Mouse (Mus musculus) forebrain, embryonic 12.5 days (tissue): ENCODE measurements around the gene Ccdc57. TPM values are rescaled to one million over a fixed set of nuclear protein-coding genes. Genes with fewer than 3 reads are reported as not detected.

Experiments used
- ATAC-seq: fragments of 200-750 bp; cut with Nextera tagmentation; 2 replicates; pipeline ENCODE4 v1.8.0; 2017; ENCODE audit warnings: moderate TSS enrichment; ENCODE audit not compliant: low FRiP score
- H3K27ac ChIP-seq: fragments of 300-500 bp; sonication (generic); 2 replicates; pipeline ENCODE4 v1.5.1; 2016; ENCODE audit warnings: mild to moderate bottlenecking
- H3K27me3 ChIP-seq: fragments of 300-500 bp; sonication (generic); 2 replicates; pipeline ENCODE4 v1.6.1; 2016; ENCODE audit warnings: mild to moderate bottlenecking
- H3K36me3 ChIP-seq: fragments of 300-500 bp; sonication (generic); replicated peaks from 2 replicates; pipeline ENCODE4 v1.6.1; 2016; ENCODE audit warnings: mild to moderate bottlenecking
- H3K4me1 ChIP-seq: fragments of 300-500 bp; sonication (generic); 2 replicates; pipeline ENCODE4 v1.6.1; 2016
- H3K4me2 ChIP-seq: fragments of 300-500 bp; sonication (generic); 2 replicates; pipeline ENCODE4 v1.6.1; 2016; ENCODE audit warnings: mild to moderate bottlenecking, moderate library complexity
- H3K4me3 ChIP-seq: fragments of 300-500 bp; sonication (generic); replicated peaks from 2 replicates; pipeline ENCODE4 v1.5.1; 2016; ENCODE audit warnings: mild to moderate bottlenecking
- H3K9ac ChIP-seq: fragments of 300-500 bp; sonication (generic); 2 replicates; pipeline ENCODE4 v1.6.1; 2016; ENCODE audit warnings: mild to moderate bottlenecking
- H3K9me3 ChIP-seq: fragments of 300-500 bp; sonication (generic); 2 replicates; pipeline ENCODE4 v1.6.1; 2016
- WGBS: fragments of 180-500 bp; shearing (Covaris S2); methylation state at CpG from one replicate; pipeline ENCODE4 v1.1.7; 2016; 5-methylcytosine and 5-hydroxymethylcytosine counted together
- polyA plus RNA-seq: library from polyadenylated mRNA; unstranded; fragments of >200 nt; fragmentation: Nextera tagmentation; extraction: Ambion mirVana; gene quantifications from 2 replicates; pipeline ENCODE4 v1.2.1, GENCODE M21; 2016

Gene Ccdc57
- polyA plus RNA-seq, 1 experiment from 2014 or later = 8.8 TPM

- 89% methylated on average over 14 of the region's 14 CpGs for WGBS
- Histone ChIP-seq H3K4me2 (peak overlapping the region; percentile 98), H3K4me1 (peaks cover 44% of the 10 kb centered on the region), H3K9ac (peak overlapping the region; percentile 96), H3K27ac (no peak overlapping the region), H3K36me3 (peaks cover 61% of the 10 kb centered on the region), H3K9me3 (no peaks in the 10 kb centered on the region), H3K4me3 (peak overlapping the region; percentile 90), H3K27me3 (no peaks in the 10 kb centered on the region)
- ATAC-seq = no peak
Measured at GRCm38 (mm10) chr11:120821076-120821922, 111.4 kb downstream of the Ccdc57 start.

GRCm38 (mm10) chr11:120820546-120820945 lies 112.1 kb downstream of the Ccdc57 start:
- H3K27me3 ChIP-seq = no peaks in the 10 kb centered on the region
- ATAC-seq = no peak
- H3K27ac ChIP-seq = no peak overlapping the region
- H3K9ac ChIP-seq = no peak overlapping the region
- no peak overlapping the region for H3K4me2 ChIP-seq
- no peak overlapping the region for H3K4me3 ChIP-seq
- WGBS = 91% methylated on average over 14 of the region's 14 CpGs
- no peaks in the 10 kb centered on the region for H3K9me3 ChIP-seq
- peaks cover 37% of the 10 kb centered on the region for H3K4me1 ChIP-seq
- peaks cover 68% of the 10 kb centered on the region for H3K36me3 ChIP-seq

DNA sequence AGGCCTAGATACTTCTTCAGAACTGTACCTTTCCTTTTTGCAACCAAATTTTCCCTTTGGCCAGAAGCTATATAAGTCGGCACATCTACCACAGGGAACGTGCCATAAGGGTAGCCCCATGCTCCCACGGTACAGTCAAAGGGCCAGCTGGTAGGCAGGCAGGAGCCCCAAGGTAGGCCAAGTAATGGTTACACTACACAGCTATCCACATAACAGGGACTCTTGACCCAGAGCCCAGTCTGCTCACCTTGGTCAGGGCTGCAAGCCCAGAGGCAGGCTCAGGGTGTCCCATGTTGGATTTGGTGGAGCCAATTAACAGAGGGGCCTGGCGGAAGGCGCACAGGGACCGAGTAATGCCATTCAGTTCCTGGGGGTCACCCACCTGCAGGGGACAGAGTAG lies 113.1 kb downstream of the Ccdc57 start:
- Histone ChIP-seq H3K36me3 (peaks cover 78% of the 10 kb centered on the region), H3K9ac (no peak overlapping the region; the same call in 1 of the 2 replicates), H3K4me3 (no peak overlapping the region), H3K9me3 (no peaks in the 10 kb centered on the region), H3K27me3 (no peaks in the 10 kb centered on the region), H3K4me1 (peaks cover 28% of the 10 kb centered on the region), H3K27ac (no peak overlapping the region), H3K4me2 (no peak overlapping the region)
- ATAC-seq = no peak
- 97% methylated on average over 6 of the region's 6 CpGs for WGBS

- Histone ChIP-seq H3K27ac (no peak overlapping the region), H3K9me3 (no peaks in the 10 kb centered on the region), H3K27me3 (no peaks in the 10 kb centered on the region), H3K4me1 (peaks cover 28% of the 10 kb centered on the region), H3K36me3 (peaks cover 91% of the 10 kb centered on the region), H3K4me3 (no peak overlapping the region), H3K4me2 (no peak overlapping the region), H3K9ac (no peak overlapping the region)
- ATAC-seq = no peak
- 96% methylated on average over 13 of the region's 13 CpGs for WGBS
Measured at GRCm38 (mm10) chr11:120818251-120818650, 114.4 kb downstream of the Ccdc57 start.

DNA sequence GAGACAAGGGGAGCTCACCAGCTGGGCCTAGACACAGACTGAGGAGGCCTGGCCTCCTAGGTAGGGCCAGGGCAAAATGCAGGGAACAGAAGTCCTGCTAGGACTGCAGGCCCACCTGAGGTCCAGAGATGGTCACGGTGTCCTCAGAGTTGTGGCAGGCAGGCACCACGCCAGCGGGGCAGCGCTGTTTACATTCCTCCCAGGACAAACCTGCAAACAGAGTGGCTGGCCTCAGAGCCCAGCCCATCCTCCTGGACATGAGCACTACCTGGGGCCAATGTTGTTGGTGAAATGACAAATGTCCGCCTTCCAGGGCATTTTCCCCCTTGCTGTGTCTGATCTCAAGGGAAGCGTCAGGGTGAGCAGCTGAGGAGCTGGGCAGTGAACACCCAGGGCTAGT lies 115.3 kb downstream of the Ccdc57 start:
- no peak overlapping the region for H3K4me3 ChIP-seq
- peaks cover 100% of the 10 kb centered on the region for H3K36me3 ChIP-seq
- H3K9ac ChIP-seq = 0 out of 2 replicates have a peak overlapping the region, but pooled peaks have one; percentile 29
- no peaks in the 10 kb centered on the region for H3K9me3 ChIP-seq
- H3K4me1 ChIP-seq = peaks cover 20% of the 10 kb centered on the region
- no peaks in the 10 kb centered on the region for H3K27me3 ChIP-seq
- ATAC-seq = no peak
- WGBS = 95% methylated on average over 6 of the region's 6 CpGs
- H3K27ac ChIP-seq = no peak overlapping the region
- H3K4me2 ChIP-seq = no peak overlapping the region

- WGBS = 94% methylated on average over 16 of the region's 16 CpGs
- no peaks in the 10 kb centered on the region for H3K4me1 ChIP-seq
- H3K4me2 ChIP-seq = no peak overlapping the region
- no peaks in the 10 kb centered on the region for H3K27me3 ChIP-seq
- no peak overlapping the region for H3K9ac ChIP-seq
- ATAC-seq = no peak
- H3K4me3 ChIP-seq = no peak overlapping the region
- H3K9me3 ChIP-seq = no peaks in the 10 kb centered on the region
- H3K36me3 ChIP-seq = peaks cover 100% of the 10 kb centered on the region
- H3K27ac ChIP-seq = no peak overlapping the region
Measured at GRCm38 (mm10) chr11:120812068-120812467, 120.6 kb downstream of the Ccdc57 start.

GRCm38 (mm10) chr11:120808010-120808409 lies 124.7 kb downstream of the Ccdc57 start:
- no peak overlapping the region for H3K27ac ChIP-seq
- H3K9me3 ChIP-seq = no peaks in the 10 kb centered on the region
- H3K27me3 ChIP-seq = no peaks in the 10 kb centered on the region
- H3K36me3 ChIP-seq = peaks cover 81% of the 10 kb centered on the region
- no peak overlapping the region for H3K4me2 ChIP-seq
- no peaks in the 10 kb centered on the region for H3K4me1 ChIP-seq
- WGBS = 94% methylated on average over 12 of the region's 12 CpGs
- no peak overlapping the region for H3K4me3 ChIP-seq
- no peak overlapping the region for H3K9ac ChIP-seq
- no peak for ATAC-seq

DNA sequence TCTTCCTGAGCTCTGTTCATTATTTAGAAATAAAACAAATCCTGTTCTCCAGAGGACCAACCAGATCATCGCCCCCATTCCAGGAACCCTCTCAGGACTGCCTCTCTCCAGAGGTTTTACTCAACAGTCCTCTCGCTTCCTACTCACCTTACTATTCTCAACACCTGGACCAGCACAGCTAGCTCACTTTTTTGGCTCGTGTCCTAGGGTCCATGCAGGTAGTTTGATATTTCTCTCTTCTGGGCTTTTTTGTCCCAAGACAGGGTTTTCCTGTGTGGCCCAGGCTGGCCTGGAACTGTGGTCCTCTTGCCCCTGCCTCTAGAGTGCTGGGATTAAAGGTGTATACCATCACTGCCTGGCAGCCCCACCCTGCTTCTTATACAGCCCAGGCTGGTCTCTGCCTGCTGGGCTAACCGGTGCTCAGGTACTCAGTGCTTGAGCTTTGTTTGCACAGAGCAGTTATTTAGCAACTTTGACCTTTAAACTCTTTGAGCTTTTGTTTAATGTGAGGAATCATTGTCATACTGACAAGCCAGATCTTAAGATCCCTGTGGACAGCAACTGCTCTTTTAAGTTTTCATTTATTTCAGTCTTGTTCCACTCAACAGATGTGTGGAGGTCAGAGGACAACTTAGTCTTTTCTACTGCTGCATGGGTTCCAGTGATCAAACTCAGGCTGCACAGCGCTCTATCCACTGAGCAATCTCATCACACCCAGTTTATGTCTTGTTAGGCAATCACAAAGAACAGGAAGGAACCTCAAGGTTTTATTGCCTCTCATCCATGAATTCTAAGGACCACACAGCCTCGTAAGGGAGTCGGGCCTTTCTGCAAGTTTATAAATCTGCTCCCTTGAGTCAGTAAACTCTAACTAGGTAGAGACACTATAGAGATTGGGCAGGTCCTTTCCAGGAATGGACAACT lies 127.0 kb downstream of the Ccdc57 start:
- no peaks in the 10 kb centered on the region for H3K9me3 ChIP-seq
- H3K36me3 ChIP-seq = peaks cover 57% of the 10 kb centered on the region
- ATAC-seq = no peak
- no peak overlapping the region for H3K4me2 ChIP-seq
- WGBS = 91% methylated on average over 7 of the region's 7 CpGs
- no peak overlapping the region for H3K27ac ChIP-seq
- H3K27me3 ChIP-seq = no peaks in the 10 kb centered on the region
- H3K4me3 ChIP-seq = no peak overlapping the region
- H3K4me1 ChIP-seq = 0 out of 2 replicates have a peak, but pooled peaks cover 2% of the 10 kb centered on the region
- no peak overlapping the region for H3K9ac ChIP-seq

- no peak overlapping the region for H3K9ac ChIP-seq
- H3K9me3 ChIP-seq = no peaks in the 10 kb centered on the region
- no peak overlapping the region for H3K27ac ChIP-seq
- ATAC-seq = no peak
- H3K4me2 ChIP-seq = no peak overlapping the region
- H3K4me1 ChIP-seq = peaks cover 9% of the 10 kb centered on the region
- H3K36me3 ChIP-seq = peaks cover 49% of the 10 kb centered on the region
- WGBS = 72% methylated on average over 4 of the region's 4 CpGs
- H3K27me3 ChIP-seq = no peaks in the 10 kb centered on the region
- H3K4me3 ChIP-seq = no peak overlapping the region
Measured at GRCm38 (mm10) chr11:120804769-120805168, 127.9 kb downstream of the Ccdc57 start.

DNA sequence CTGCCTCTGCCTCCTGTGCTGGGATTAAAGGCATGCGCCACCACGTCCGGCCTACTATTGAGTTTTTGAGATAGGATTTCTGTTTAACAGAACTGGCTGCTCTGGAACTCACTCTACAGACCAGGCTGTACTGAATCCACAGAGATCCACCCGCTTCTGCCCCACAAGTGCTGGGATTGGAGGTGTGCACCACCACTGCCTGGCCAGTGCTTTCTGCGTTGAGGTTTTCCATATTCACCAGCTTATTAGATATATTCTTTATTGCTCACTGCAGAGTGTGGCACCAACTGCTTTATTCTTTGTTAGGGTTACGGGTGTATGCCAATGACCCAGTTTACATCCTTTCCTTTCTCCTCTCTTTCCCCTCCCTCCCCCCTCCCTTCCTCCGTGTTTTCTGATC lies 128.4 kb downstream of the Ccdc57 start:
- peaks cover 44% of the 10 kb centered on the region for H3K36me3 ChIP-seq
- H3K27ac ChIP-seq = no peak overlapping the region
- ATAC-seq = no peak
- 79% methylated on average over 7 of the region's 7 CpGs for WGBS
- H3K9me3 ChIP-seq = no peaks in the 10 kb centered on the region
- no peak overlapping the region for H3K4me3 ChIP-seq
- no peak overlapping the region for H3K4me2 ChIP-seq
- no peaks in the 10 kb centered on the region for H3K27me3 ChIP-seq
- H3K9ac ChIP-seq = no peak overlapping the region
- H3K4me1 ChIP-seq = peaks cover 10% of the 10 kb centered on the region

DNA sequence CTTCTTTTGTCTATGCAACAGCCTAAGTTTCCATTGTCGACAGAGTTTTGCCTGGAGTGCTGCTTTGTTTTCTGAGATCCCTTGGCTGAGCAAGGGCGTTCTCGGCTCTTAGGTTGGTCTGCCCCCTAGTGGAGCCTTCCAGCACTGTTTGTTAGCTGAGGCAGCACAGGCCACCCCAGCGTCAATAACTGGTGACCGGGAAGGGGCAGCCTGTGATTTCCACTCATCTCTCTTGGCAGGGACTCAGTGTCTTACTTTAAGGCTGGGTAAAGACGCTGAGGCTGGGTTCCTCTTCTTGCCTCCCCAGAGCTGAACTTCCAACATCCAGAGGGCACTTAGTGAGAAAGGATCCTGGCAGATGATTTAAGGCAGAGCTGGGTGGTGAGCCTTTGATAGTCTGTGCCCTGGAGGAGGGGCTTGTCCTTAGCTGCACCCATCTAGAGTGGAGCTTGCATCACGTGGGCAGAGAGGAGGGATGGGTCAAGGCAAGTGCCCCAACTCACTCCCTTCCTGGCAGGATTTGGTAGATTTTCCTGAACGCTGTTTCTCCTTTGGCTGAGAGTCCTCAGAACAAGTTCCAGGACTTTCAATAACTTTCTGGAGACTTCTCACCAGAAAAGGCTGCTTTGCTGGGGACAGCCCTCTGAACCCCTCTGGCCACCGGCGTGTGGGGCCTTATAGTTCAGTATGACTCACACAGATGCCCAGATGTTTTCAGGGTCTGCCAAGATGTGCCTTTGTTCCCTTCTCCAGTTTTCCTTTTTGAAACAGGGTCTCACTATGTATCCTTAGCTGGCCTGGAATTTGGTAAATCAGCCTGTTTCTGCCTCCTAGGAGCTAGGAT lies 132.4 kb downstream of the Ccdc57 start:
- no peak overlapping the region for H3K4me3 ChIP-seq
- H3K27ac ChIP-seq = peak overlapping the region; percentile 42; the same call in 1 of the 2 replicates

More for the DNA sequence above, 132.4 kb downstream of the Ccdc57 start:
- H3K9ac ChIP-seq = no peak overlapping the region; the same call in 1 of the 2 replicates
- no peaks in the 10 kb centered on the region for H3K9me3 ChIP-seq
- no peak overlapping the region; the same call in 1 of the 2 replicates for H3K4me2 ChIP-seq
- H3K27me3 ChIP-seq = no peaks in the 10 kb centered on the region
- WGBS = 15% methylated on average over 10 of the region's 10 CpGs
- H3K4me1 ChIP-seq = peaks cover 19% of the 10 kb centered on the region
- peaks cover 4% of the 10 kb centered on the region for H3K36me3 ChIP-seq
- peak; percentile 62; the same call in 1 of the 2 replicates for ATAC-seq
